Mouse (Mus musculus) lung, adult 2 months (tissue): ENCODE measurements around the gene Zc3h18. TPM values are rescaled to one million over a fixed set of nuclear protein-coding genes. Genes with fewer than 3 reads are reported as not detected.

Source experiments
- DNase-seq: peaks from one replicate; pipeline ENCODE4 v3.0.0; 2022
- H3K4me1 ChIP-seq: fragments of 200-500 bp; 2 replicates; pipeline ENCODE4 v1.6.1; 2011; ENCODE audit warnings: low read length; ENCODE audit not compliant: control insufficient read depth, insufficient read depth
- H3K4me3 ChIP-seq: fragments of 200-500 bp; replicated peaks from 2 replicates; pipeline ENCODE3; 2011; ENCODE audit warnings: low read depth, mild to moderate bottlenecking, control low read depth, low read length; ENCODE audit errors: extremely low read depth
- CTCF ChIP-seq: fragments of 200-500 bp; IDR thresholded peaks from 2 replicates; pipeline ENCODE4 v1.5.1; 2011; ENCODE audit warnings: mild to moderate bottlenecking, low read length, control low read depth; ENCODE audit not compliant: insufficient read depth
- POLR2A ChIP-seq: fragments of 200-500 bp; IDR thresholded peaks from 2 replicates; pipeline ENCODE4 v1.6.1; 2011; ENCODE audit warnings: low read depth, mild to moderate bottlenecking, control low read depth, low read length, borderline replicate concordance; ENCODE audit errors: extremely low read depth
- WGBS: fragments of 180-500 bp; shearing (Covaris S2); methylation state at CpG from one replicate; pipeline ENCODE4 v1.1.7; 2018; 5-methylcytosine and 5-hydroxymethylcytosine counted together
- polyA plus RNA-seq: library from polyadenylated mRNA; depleted of rRNA; stranded (reverse); fragments of >200 nt; gene quantifications from 2 replicates; pipeline ENCODE4 v1.2.3, GENCODE M21; 2012

Gene Zc3h18
- polyA plus RNA-seq, 1 experiment, result 26.8 TPM

- TF ChIP-seq POLR2A (no peak), CTCF (no peak)
- WGBS, result 47% methylated on average over 5 of the region's 5 CpGs
- H3K4me1 ChIP-seq, result no peaks in the 10 kb centered on the region; the same call in 1 of the 2 replicates
- no peak overlapping the region for H3K4me3 ChIP-seq
- no peak for DNase-seq
These were observed 18.8 kb upstream of the Zc3h18 start for GRCm38 (mm10) chr8:122357641-122358040.

- H3K4me3 ChIP-seq, result no peak overlapping the region
- no peaks in the 10 kb centered on the region; the same call in 1 of the 2 replicates for H3K4me1 ChIP-seq
- TF ChIP-seq POLR2A, result no peak
- TF ChIP-seq CTCF, result no peak
- WGBS, result 72% methylated on average over 15 of the region's 15 CpGs
- no peak for DNase-seq
These were observed 17.2 kb upstream of the Zc3h18 start for GRCm38 (mm10) chr8:122359111-122359775.

GRCm38 (mm10) chr8:122360696-122361416 lies 15.6 kb upstream of the Zc3h18 start, which contains the start of gene Trhr2:
TSS of gene Trhr2 (minus strand) at chr8:122360746.
- no peak for DNase-seq
- H3K4me3 ChIP-seq, result no peak within 1 kb of the TSS
- TF ChIP-seq POLR2A (no peak), CTCF (no peak)
- 78% methylated on average over 7 of the region's 7 CpGs for WGBS
- H3K4me1 ChIP-seq, result no peaks in the 10 kb centered on the region; the same call in 1 of the 2 replicates

GRCm38 (mm10) chr8:122362271-122362670 lies 14.1 kb upstream of the Zc3h18 start:
- no peak for DNase-seq
- WGBS, result 45% methylated on average over 5 of the region's 5 CpGs
- no peak overlapping the region for H3K4me3 ChIP-seq
- no peak for TF ChIP-seq POLR2A
- no peak for TF ChIP-seq CTCF
- no peaks in the 10 kb centered on the region for H3K4me1 ChIP-seq

GRCm38 (mm10) chr8:122362967-122363366 lies 13.4 kb upstream of the Zc3h18 start:
- 39% methylated on average over 8 of the region's 8 CpGs for WGBS
- TF ChIP-seq CTCF (no peak), POLR2A (no peak)
- no peak for DNase-seq
- no peaks in the 10 kb centered on the region for H3K4me1 ChIP-seq
- H3K4me3 ChIP-seq, result no peak overlapping the region

- TF ChIP-seq POLR2A (no peak), CTCF (no peak)
- Histone ChIP-seq H3K4me3 (no peak overlapping the region), H3K4me1 (peaks cover 4% of the 10 kb centered on the region)
- 58% methylated on average over 10 of the region's 10 CpGs for WGBS
- DNase-seq, result no peak
These were observed 7.9 kb upstream of the Zc3h18 start for GRCm38 (mm10) chr8:122368494-122368893.

- H3K4me1 ChIP-seq, result peaks cover 4% of the 10 kb centered on the region
- no peak overlapping the region for H3K4me3 ChIP-seq
- DNase-seq, result peak; percentile 68
- TF ChIP-seq CTCF, result peak; percentile 85
- no peak for TF ChIP-seq POLR2A
- WGBS, result 8% methylated on average over 9 of the region's 9 CpGs
These were observed 6.7 kb upstream of the Zc3h18 start for GRCm38 (mm10) chr8:122369665-122370064.

- DNase-seq, result no peak
These were observed 4.7 kb upstream of the Zc3h18 start for GRCm38 (mm10) chr8:122371706-122372105.

GRCm38 (mm10) chr8:122375320-122375719 lies 1.1 kb upstream of the Zc3h18 start:
- 92% methylated on average over 7 of the region's 7 CpGs for WGBS
- Histone ChIP-seq H3K4me1 (peaks cover 8% of the 10 kb centered on the region; the same call in 1 of the 2 replicates), H3K4me3 (no peak overlapping the region)
- no peak for TF ChIP-seq CTCF
- no peak for DNase-seq

More at GRCm38 (mm10) chr8:122371706-122372105, 4.7 kb upstream of the Zc3h18 start:
- WGBS, result 60% methylated on average over 6 of the region's 6 CpGs
- no peak for TF ChIP-seq POLR2A
- no peak for TF ChIP-seq CTCF
- Histone ChIP-seq H3K4me3 (no peak overlapping the region), H3K4me1 (peaks cover 4% of the 10 kb centered on the region)
